Mouse (Mus musculus): Measurements from ENCODE around the gene Med4. TPM values are rescaled to one million over a fixed set of nuclear protein-coding genes. Genes with fewer than 3 reads are reported as not detected.
"Not testable (repeated sequence)": the region's sequence is repeated elsewhere in the genome, so short reads cannot be mapped to it uniquely, and the experiment has no call there.

Gene Med4
- polyA plus RNA-seq, 1 experiment from 2014 or later, result 52.8 TPM

GRCm38 (mm10) chr14:73501721-73502120, 8.1 kb upstream of the Med4 start:
- ATAC-seq (ENCODE audit: insufficient number of reproducible peaks, low FRiP score), result no peak
- Histone ChIP-seq H3K4me1 (replicated peaks) (peaks cover 13% of the 10 kb centered on the region), H3K4me3 (no peak overlapping the region), H3K9ac (no peak overlapping the region), H3K4me2 (no peak overlapping the region), H3K27me3 (replicated peaks) (no peaks in the 10 kb centered on the region), H3K9me3 (replicated peaks) (no peaks in the 10 kb centered on the region), H3K27ac (ENCODE audit: poor library complexity, severe bottlenecking) (peak overlapping the region; percentile 51; the same call in 1 of the 2 replicates), H3K36me3 (no peaks in the 10 kb centered on the region)
- WGBS, result 59% methylated on average over 6 of the region's 6 CpGs

DNA sequence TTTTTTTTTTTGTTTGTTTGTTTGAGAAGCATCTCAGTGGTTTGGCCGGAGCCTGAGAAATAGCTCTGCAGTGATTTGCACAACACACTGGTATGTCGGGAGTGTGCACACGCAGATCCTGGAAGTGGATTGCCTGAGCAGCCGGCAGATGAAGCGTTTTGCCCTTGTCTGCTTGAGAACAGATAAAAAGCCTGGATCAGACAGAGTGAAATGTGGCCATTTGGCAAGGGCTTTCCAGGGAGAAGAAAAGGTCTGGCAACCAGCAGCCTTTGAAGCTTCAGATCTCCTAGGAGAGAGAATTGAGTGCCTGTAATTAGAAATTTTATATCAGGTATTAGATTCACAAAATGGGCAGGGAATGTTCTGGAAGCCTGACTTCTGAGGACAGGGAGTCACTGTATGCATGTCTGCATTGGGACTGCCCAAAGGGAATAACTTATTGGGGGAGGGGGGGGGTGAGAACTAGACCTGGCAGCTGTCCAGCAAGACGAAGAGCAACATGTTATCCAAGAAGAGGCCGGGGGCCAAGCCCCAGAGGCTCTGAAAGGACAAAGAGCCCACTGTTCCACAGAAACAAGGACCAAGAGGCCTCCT, 7.1 kb upstream of the Med4 start:
- Histone ChIP-seq H3K4me3 (no peak overlapping the region), H3K36me3 (no peaks in the 10 kb centered on the region), H3K4me2 (peak overlapping the region; percentile 27), H3K4me1 (replicated peaks) (peaks cover 14% of the 10 kb centered on the region), H3K9me3 (replicated peaks) (no peaks in the 10 kb centered on the region), H3K27me3 (replicated peaks) (no peaks in the 10 kb centered on the region), H3K27ac (ENCODE audit: poor library complexity, severe bottlenecking) (peak overlapping the region; percentile 75), H3K9ac (no peak overlapping the region)
- WGBS, result 10% methylated on average over 7 of the region's 7 CpGs
- peak; percentile 30; the same call in 1 of the 2 replicates for ATAC-seq (ENCODE audit: insufficient number of reproducible peaks, low FRiP score)

DNA sequence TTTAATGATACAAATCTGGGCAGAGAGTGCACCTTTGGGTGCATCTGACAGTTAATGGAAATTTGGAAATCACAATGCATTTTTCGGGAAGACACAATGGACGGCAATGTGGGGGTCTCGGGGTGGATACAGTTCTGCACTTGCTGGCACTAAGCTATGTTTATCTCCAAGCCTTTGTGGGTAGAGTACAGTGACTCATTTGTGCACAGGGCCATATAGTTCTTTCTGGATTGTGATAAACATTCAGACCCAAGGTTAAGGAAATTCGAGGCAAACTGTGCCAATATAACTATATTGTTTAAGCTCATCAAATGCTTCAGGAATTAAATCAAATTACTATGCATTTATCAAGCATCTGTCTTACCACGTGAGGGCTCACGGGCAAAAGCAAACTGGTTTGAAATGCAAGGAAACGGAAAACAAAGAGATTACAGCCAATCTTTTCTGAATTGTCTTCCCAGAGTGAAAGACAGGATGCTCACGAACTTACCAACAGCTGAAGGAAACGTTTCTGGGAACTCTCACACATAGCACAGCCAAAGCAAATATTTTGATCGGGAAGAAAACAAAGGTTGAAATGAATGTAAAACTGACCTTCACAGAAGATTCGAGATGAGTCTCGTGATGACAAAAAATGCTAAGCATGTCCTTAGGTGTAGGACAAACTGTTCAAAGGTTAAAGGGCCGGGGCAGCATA, 6.4 kb upstream of the Med4 start:
- no peak overlapping the region for H3K4me3 ChIP-seq
- peaks cover 17% of the 10 kb centered on the region for H3K4me1 ChIP-seq (replicated peaks)
- H3K36me3 ChIP-seq, result no peaks in the 10 kb centered on the region
- no peaks in the 10 kb centered on the region for H3K27me3 ChIP-seq (replicated peaks)
- ATAC-seq (ENCODE audit: insufficient number of reproducible peaks, low FRiP score), result peak; percentile 43; the same call in 1 of the 2 replicates
- no peak overlapping the region for H3K9ac ChIP-seq
- H3K9me3 ChIP-seq (replicated peaks), result no peaks in the 10 kb centered on the region
- 47% methylated on average over 13 of the region's 13 CpGs for WGBS
- H3K27ac ChIP-seq (ENCODE audit: poor library complexity, severe bottlenecking), result peak overlapping the region; percentile 75
- H3K4me2 ChIP-seq, result peak overlapping the region; percentile 27; the same call in 1 of the 2 replicates

GRCm38 (mm10) chr14:73506283-73506682, 3.5 kb upstream of the Med4 start:
- H3K27me3 ChIP-seq (replicated peaks), result no peaks in the 10 kb centered on the region
- no peak overlapping the region for H3K27ac ChIP-seq (ENCODE audit: poor library complexity, severe bottlenecking)
- H3K9ac ChIP-seq, result no peak overlapping the region
- H3K4me3 ChIP-seq, result no peak overlapping the region
- no peaks in the 10 kb centered on the region for H3K9me3 ChIP-seq (replicated peaks)
- no peak for ATAC-seq (ENCODE audit: insufficient number of reproducible peaks, low FRiP score)
- no peak overlapping the region for H3K4me2 ChIP-seq
- no peaks in the 10 kb centered on the region for H3K36me3 ChIP-seq
- 49% methylated on average over 8 of the region's 8 CpGs for WGBS
- peaks cover 26% of the 10 kb centered on the region for H3K4me1 ChIP-seq (replicated peaks)

DNA sequence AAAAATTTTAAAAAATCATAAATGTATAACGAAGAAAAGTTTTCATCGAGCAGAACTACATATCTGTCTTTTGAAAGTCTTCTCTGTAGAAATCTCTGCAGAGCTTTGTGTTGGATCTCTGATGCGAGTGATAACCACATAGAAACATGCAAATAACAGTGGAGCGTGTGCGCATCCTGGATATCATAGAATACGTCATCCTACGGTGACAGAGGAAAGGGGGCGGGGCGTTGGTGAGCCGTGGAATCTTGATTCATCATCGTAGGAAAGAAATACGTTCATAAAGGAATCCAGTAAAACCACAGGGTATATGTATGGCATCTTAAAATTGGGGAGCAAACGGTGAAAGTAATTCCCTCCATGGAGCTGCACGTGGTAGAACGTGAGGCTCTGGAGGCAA, 2.6 kb upstream of the Med4 start:
- Histone ChIP-seq H3K4me1 (replicated peaks) (peaks cover 20% of the 10 kb centered on the region), H3K9me3 (replicated peaks) (no peaks in the 10 kb centered on the region), H3K9ac (no peak overlapping the region), H3K4me2 (0 out of 2 replicates have a peak overlapping the region, but pooled peaks have one; percentile 11), H3K36me3 (peaks cover 8% of the 10 kb centered on the region), H3K27me3 (replicated peaks) (no peaks in the 10 kb centered on the region), H3K27ac (ENCODE audit: poor library complexity, severe bottlenecking) (no peak overlapping the region), H3K4me3 (no peak overlapping the region)
- 81% methylated on average over 15 of the region's 15 CpGs for WGBS
- ATAC-seq (ENCODE audit: insufficient number of reproducible peaks, low FRiP score), result no peak

DNA sequence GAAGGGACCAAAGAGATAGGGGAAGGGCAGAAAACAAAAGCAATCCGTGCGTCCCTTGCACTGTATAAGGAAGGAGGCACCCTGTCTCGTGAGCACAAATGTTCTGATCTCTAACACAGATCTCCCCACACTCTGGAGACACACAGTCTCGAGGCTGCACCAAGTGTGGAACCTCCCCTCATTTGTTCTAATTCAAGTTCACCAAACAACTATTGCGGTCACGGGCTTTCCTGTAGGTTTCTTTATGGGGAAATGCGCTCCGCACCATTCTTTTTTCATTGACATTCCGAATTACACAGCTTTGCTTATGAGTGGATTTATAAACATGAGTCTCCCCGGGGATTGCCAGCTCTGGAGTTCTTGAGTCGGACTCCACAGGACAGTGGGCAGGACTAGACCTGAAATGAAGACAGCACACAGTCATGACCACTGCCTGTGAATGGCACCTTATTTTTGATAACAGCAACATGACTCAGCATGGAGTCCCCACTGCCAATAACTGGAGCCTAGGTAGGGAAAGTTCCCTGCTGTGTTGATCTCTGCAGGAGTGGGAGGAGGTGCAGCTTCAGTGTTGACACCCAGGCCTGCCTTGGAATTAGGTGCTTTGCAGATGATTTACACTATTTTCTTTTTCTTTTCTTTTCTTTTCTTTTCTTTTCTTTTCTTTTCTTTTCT, 2.0 kb upstream of the Med4 start:
- Histone ChIP-seq H3K36me3 (peaks cover 13% of the 10 kb centered on the region), H3K27ac (ENCODE audit: poor library complexity, severe bottlenecking) (no peak overlapping the region), H3K4me3 (no peak overlapping the region), H3K27me3 (replicated peaks) (no peaks in the 10 kb centered on the region), H3K4me2 (peak overlapping the region; percentile 11; the same call in 1 of the 2 replicates), H3K9me3 (replicated peaks) (no peaks in the 10 kb centered on the region), H3K9ac (no peak overlapping the region), H3K4me1 (replicated peaks) (peaks cover 16% of the 10 kb centered on the region)
- no peak for ATAC-seq (ENCODE audit: insufficient number of reproducible peaks, low FRiP score)
- 53% methylated on average over 11 of the region's 11 CpGs for WGBS

GRCm38 (mm10) chr14:73508630-73509395, 1.0 kb upstream of the Med4 start:
- Histone ChIP-seq H3K4me2 (no peak overlapping the region), H3K4me3 (no peak overlapping the region), H3K36me3 (peaks cover 18% of the 10 kb centered on the region), H3K27ac (ENCODE audit: poor library complexity, severe bottlenecking) (no peak overlapping the region), H3K27me3 (replicated peaks) (no peaks in the 10 kb centered on the region), H3K9ac (no peak overlapping the region), H3K9me3 (replicated peaks) (no peaks in the 10 kb centered on the region), H3K4me1 (replicated peaks) (peaks cover 13% of the 10 kb centered on the region)
- no peak for ATAC-seq (ENCODE audit: insufficient number of reproducible peaks, low FRiP score)
- WGBS, result 89% methylated on average over 6 of the region's 6 CpGs

GRCm38 (mm10) chr14:73524136-73524535, 14.3 kb downstream of the Med4 start:
- ATAC-seq (ENCODE audit: insufficient number of reproducible peaks, low FRiP score), result no peak
- H3K27me3 ChIP-seq (replicated peaks), result 0 out of 2 replicates have a peak, but pooled peaks cover 4% of the 10 kb centered on the region
- H3K4me2 ChIP-seq, result no peak overlapping the region
- H3K36me3 ChIP-seq, result no peaks in the 10 kb centered on the region
- no peak overlapping the region for H3K9ac ChIP-seq
- no peak overlapping the region for H3K27ac ChIP-seq (ENCODE audit: poor library complexity, severe bottlenecking)
- no peak overlapping the region for H3K4me3 ChIP-seq
- WGBS, result 64% methylated on average over 3 of the region's 3 CpGs
- H3K9me3 ChIP-seq (replicated peaks), result no peaks in the 10 kb centered on the region
- H3K4me1 ChIP-seq (replicated peaks), result no peaks in the 10 kb centered on the region

DNA sequence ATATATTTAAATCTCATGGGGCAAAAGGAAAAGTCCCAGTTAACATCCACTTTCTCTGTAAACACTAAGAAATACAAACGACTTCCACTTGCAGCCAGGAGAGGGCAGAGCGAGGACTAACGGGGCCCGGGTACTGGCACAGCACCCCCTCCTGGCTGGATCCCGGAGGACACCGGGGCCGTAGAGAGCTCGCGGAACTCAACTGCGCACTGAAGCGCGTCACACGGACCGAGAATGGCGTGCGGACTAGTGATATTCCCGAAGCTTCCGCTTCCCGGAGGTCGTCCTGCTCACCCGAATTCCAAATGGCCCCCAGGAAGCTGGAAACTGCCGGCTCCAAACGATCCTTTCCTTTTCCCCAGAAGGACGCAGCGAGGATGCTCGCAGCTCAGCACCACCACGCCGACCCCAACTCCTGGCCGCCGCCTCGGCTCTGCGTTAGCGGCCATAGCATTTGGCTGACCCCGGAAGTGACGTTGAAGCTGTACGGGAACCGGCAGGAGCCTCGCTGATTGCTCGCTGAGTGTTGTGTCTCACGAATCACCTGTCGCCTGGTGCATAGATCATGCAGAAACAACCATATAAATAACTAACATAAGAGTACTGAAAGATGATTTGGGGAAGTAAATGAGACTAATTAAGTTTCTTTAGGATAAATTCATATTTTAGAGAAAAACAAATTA, 15.1 kb downstream of the Med4 start, which contains the start of gene Sucla2:
Sucla2 (plus strand) TSS at position 554 of the 683 bp plus-strand sequence.
- Histone ChIP-seq H3K36me3 (no peaks in the 10 kb centered on the region), H3K4me1 (replicated peaks) (no peaks in the 10 kb centered on the region), H3K27me3 (replicated peaks) (peaks cover 5% of the 10 kb centered on the region; the same call in 1 of the 2 replicates), H3K9ac (peak within 1 kb of the TSS; percentile 74), H3K27ac (ENCODE audit: poor library complexity, severe bottlenecking) (peak within 1 kb of the TSS; percentile 81), H3K9me3 (replicated peaks) (no peaks in the 10 kb centered on the region), H3K4me3 (peak within 1 kb of the TSS; percentile 57), H3K4me2 (peak within 1 kb of the TSS; percentile 65)
- peak; percentile 99 for ATAC-seq (ENCODE audit: insufficient number of reproducible peaks, low FRiP score)
- under 1% methylated on average over 41 of the region's 41 CpGs for WGBS

DNA sequence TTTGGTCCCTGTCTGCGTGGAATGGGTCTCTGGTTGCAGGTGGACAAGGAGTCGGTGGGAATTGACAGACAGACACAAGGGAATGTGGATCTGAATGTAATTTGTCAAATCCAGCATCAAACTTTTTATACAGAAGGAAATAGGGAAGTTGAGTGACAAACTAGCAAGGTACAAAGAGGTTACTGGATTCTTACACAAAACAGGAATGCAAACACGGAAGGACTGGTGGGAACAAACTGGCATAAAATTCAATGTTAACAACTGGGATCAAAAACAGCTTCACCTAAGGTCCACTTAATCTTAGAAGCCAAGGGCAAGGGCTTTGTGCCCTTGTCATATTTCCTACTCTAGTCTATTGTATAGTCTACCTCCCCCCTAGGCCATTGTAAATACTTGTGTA, 18.8 kb downstream of the Med4 start:
- 82% methylated on average over 3 of the region's 3 CpGs for WGBS
- H3K4me3 ChIP-seq; H3K9me3 ChIP-seq (replicated peaks); ATAC-seq (ENCODE audit: insufficient number of reproducible peaks, low FRiP score); H3K4me1 ChIP-seq (replicated peaks); H3K9ac ChIP-seq; H3K4me2 ChIP-seq; H3K27ac ChIP-seq (ENCODE audit: poor library complexity, severe bottlenecking); H3K36me3 ChIP-seq: not testable (repeated sequence)
- H3K27me3 ChIP-seq (replicated peaks), result peaks cover 16% of the 10 kb centered on the region; the same call in 1 of the 2 replicates
